Mouse (Mus musculus): ENCODE measurements around the gene Nfasc. TPM values are rescaled to one million over a fixed set of nuclear protein-coding genes. Genes with fewer than 3 reads are reported as not detected.

The Nfasc gene
- polyA plus RNA-seq, 1 experiment from 2014 or later, result 0.06 TPM

GRCm38 (mm10) chr1:132641049-132641795 is 100.4 kb downstream of the Nfasc start:
- Histone ChIP-seq H3K4me2 (replicated peaks; ENCODE audit: low read depth, low read length) (no peak overlapping the region), H3K27me3 (replicated peaks; ENCODE audit: insufficient read depth, low read length) (no peaks in the 10 kb centered on the region), H3K9ac (replicated peaks; ENCODE audit: low read depth) (no peak overlapping the region), H3K9me3 (ENCODE audit: low read length) (no peaks in the 10 kb centered on the region), H3K36me3 (ENCODE audit: insufficient read depth, low read length) (no peaks in the 10 kb centered on the region), H3K4me1 (ENCODE audit: insufficient read depth, low read depth, low read length) (no peaks in the 10 kb centered on the region), H3K27ac (ENCODE audit: low read length) (no peak overlapping the region), H3K4me3 (ENCODE audit: low read depth, low read length) (no peak overlapping the region)
- DNase-seq (ENCODE audit: low spot score) (peak; percentile 11), ATAC-seq (no peak)
- no peak for TF ChIP-seq EP300 (IDR thresholded peaks at IDR 0.05)
- TF ChIP-seq CTCF (IDR thresholded peaks at IDR 0.05), result no peak
- 36% methylated on average over 13 of the region's 13 CpGs for WGBS

GRCm38 (mm10) chr1:132640256-132640655 is 101.3 kb downstream of the Nfasc start:
- H3K9me3 ChIP-seq (ENCODE audit: low read length), result no peaks in the 10 kb centered on the region
- H3K27me3 ChIP-seq (replicated peaks; ENCODE audit: insufficient read depth, low read length), result no peaks in the 10 kb centered on the region
- no peak overlapping the region for H3K4me2 ChIP-seq (replicated peaks; ENCODE audit: low read depth, low read length)
- H3K27ac ChIP-seq (ENCODE audit: low read length), result no peak overlapping the region
- no peaks in the 10 kb centered on the region for H3K4me1 ChIP-seq (ENCODE audit: insufficient read depth, low read depth, low read length)
- ATAC-seq (no peak), DNase-seq (ENCODE audit: low spot score) (no peak)
- no peak overlapping the region for H3K4me3 ChIP-seq (ENCODE audit: low read depth, low read length)
- TF ChIP-seq CTCF (IDR thresholded peaks at IDR 0.05) (no peak), EP300 (IDR thresholded peaks at IDR 0.05) (no peak)
- H3K36me3 ChIP-seq (ENCODE audit: insufficient read depth, low read length), result no peaks in the 10 kb centered on the region
- H3K9ac ChIP-seq (replicated peaks; ENCODE audit: low read depth), result no peak overlapping the region
- 70% methylated on average over 6 of the region's 6 CpGs for WGBS

- Histone ChIP-seq H3K36me3 (ENCODE audit: insufficient read depth, low read length) (no peaks in the 10 kb centered on the region), H3K4me3 (ENCODE audit: low read depth, low read length) (no peak overlapping the region), H3K27ac (ENCODE audit: low read length) (no peak overlapping the region), H3K4me1 (ENCODE audit: insufficient read depth, low read depth, low read length) (no peaks in the 10 kb centered on the region), H3K9me3 (ENCODE audit: low read length) (no peaks in the 10 kb centered on the region), H3K4me2 (replicated peaks; ENCODE audit: low read depth, low read length) (no peak overlapping the region), H3K27me3 (replicated peaks; ENCODE audit: insufficient read depth, low read length) (no peaks in the 10 kb centered on the region), H3K9ac (replicated peaks; ENCODE audit: low read depth) (no peak overlapping the region)
- no peak for ATAC-seq
- 79% methylated on average over 7 of the region's 7 CpGs for WGBS
- no peak for TF ChIP-seq EP300 (IDR thresholded peaks at IDR 0.05)
- no peak for TF ChIP-seq CTCF (IDR thresholded peaks at IDR 0.05)
- no peak for DNase-seq (ENCODE audit: low spot score)
Measured at GRCm38 (mm10) chr1:132637346-132637745, 104.3 kb downstream of the Nfasc start.

- Histone ChIP-seq H3K27ac (ENCODE audit: low read length) (no peak overlapping the region), H3K27me3 (replicated peaks; ENCODE audit: insufficient read depth, low read length) (no peaks in the 10 kb centered on the region), H3K4me2 (replicated peaks; ENCODE audit: low read depth, low read length) (no peak overlapping the region), H3K9ac (replicated peaks; ENCODE audit: low read depth) (no peak overlapping the region), H3K36me3 (ENCODE audit: insufficient read depth, low read length) (no peaks in the 10 kb centered on the region), H3K4me1 (ENCODE audit: insufficient read depth, low read depth, low read length) (no peaks in the 10 kb centered on the region), H3K4me3 (ENCODE audit: low read depth, low read length) (no peak overlapping the region), H3K9me3 (ENCODE audit: low read length) (no peaks in the 10 kb centered on the region)
- no peak for ATAC-seq
- no peak for TF ChIP-seq CTCF (IDR thresholded peaks at IDR 0.05)
- no peak for TF ChIP-seq EP300 (IDR thresholded peaks at IDR 0.05)
- peak; percentile 21 for DNase-seq (ENCODE audit: low spot score)
- 56% methylated on average over 5 of the region's 5 CpGs for WGBS
Measured at GRCm38 (mm10) chr1:132629611-132630370, 111.8 kb downstream of the Nfasc start.

GRCm38 (mm10) chr1:132628599-132628998 is 113.0 kb downstream of the Nfasc start:
- no peak overlapping the region for H3K27ac ChIP-seq (ENCODE audit: low read length)
- no peaks in the 10 kb centered on the region for H3K9me3 ChIP-seq (ENCODE audit: low read length)
- no peak overlapping the region for H3K9ac ChIP-seq (replicated peaks; ENCODE audit: low read depth)
- no peak overlapping the region for H3K4me2 ChIP-seq (replicated peaks; ENCODE audit: low read depth, low read length)
- ATAC-seq (no peak), DNase-seq (ENCODE audit: low spot score) (no peak)
- H3K36me3 ChIP-seq (ENCODE audit: insufficient read depth, low read length), result no peaks in the 10 kb centered on the region
- H3K4me1 ChIP-seq (ENCODE audit: insufficient read depth, low read depth, low read length), result no peaks in the 10 kb centered on the region
- H3K4me3 ChIP-seq (ENCODE audit: low read depth, low read length), result no peak overlapping the region
- TF ChIP-seq CTCF (IDR thresholded peaks at IDR 0.05) (no peak), EP300 (IDR thresholded peaks at IDR 0.05) (no peak)
- no peaks in the 10 kb centered on the region for H3K27me3 ChIP-seq (replicated peaks; ENCODE audit: insufficient read depth, low read length)
- whole genome bisulfite sequencing, result 51% methylated on average over 3 of the region's 3 CpGs

GRCm38 (mm10) chr1:132628183-132628582 is 113.4 kb downstream of the Nfasc start:
- TF ChIP-seq EP300 (IDR thresholded peaks at IDR 0.05) (no peak), CTCF (IDR thresholded peaks at IDR 0.05) (no peak)
- Histone ChIP-seq H3K9me3 (ENCODE audit: low read length) (no peaks in the 10 kb centered on the region), H3K4me2 (replicated peaks; ENCODE audit: low read depth, low read length) (no peak overlapping the region), H3K27me3 (replicated peaks; ENCODE audit: insufficient read depth, low read length) (no peaks in the 10 kb centered on the region), H3K36me3 (ENCODE audit: insufficient read depth, low read length) (no peaks in the 10 kb centered on the region), H3K27ac (ENCODE audit: low read length) (no peak overlapping the region), H3K9ac (replicated peaks; ENCODE audit: low read depth) (no peak overlapping the region), H3K4me3 (ENCODE audit: low read depth, low read length) (no peak overlapping the region), H3K4me1 (ENCODE audit: insufficient read depth, low read depth, low read length) (no peaks in the 10 kb centered on the region)
- 87% methylated on average over 8 of the region's 8 CpGs for WGBS
- DNase-seq (ENCODE audit: low spot score) (no peak), ATAC-seq (no peak)
